Mouse (Mus musculus) neural tube, embryonic 13.5 days (tissue): ENCODE data around the gene Rhebl1. TPM values are rescaled to one million over a fixed set of nuclear protein-coding genes. Genes with fewer than 3 reads are reported as not detected.

Experiments
- ATAC-seq: fragments of 200-750 bp; cut with Nextera tagmentation; 2 replicates; pipeline ENCODE4 v1.8.0; 2017; ENCODE audit warnings: low read depth, mild to moderate bottlenecking, moderate TSS enrichment, moderate library complexity
- H3K27ac ChIP-seq: fragments of 300-500 bp; sonication (generic); replicated peaks from 2 replicates; pipeline ENCODE4 v1.5.1; 2015; ENCODE audit warnings: moderate library complexity, mild to moderate bottlenecking, inconsistent platforms
- H3K27me3 ChIP-seq: fragments of 300-500 bp; sonication (generic); 2 replicates; pipeline ENCODE4 v1.6.1; 2015; ENCODE audit warnings: mild to moderate bottlenecking, inconsistent platforms
- H3K36me3 ChIP-seq: fragments of 300-500 bp; sonication (generic); 2 replicates; pipeline ENCODE4 v1.6.1; 2015; ENCODE audit warnings: mild to moderate bottlenecking, inconsistent platforms
- H3K4me1 ChIP-seq: fragments of 300-500 bp; sonication (generic); replicated peaks from 2 replicates; pipeline ENCODE4 v1.6.1; 2015; ENCODE audit warnings: inconsistent platforms
- H3K4me2 ChIP-seq: fragments of 300-500 bp; sonication (generic); 2 replicates; pipeline ENCODE4 v1.6.1; 2015; ENCODE audit warnings: inconsistent platforms, mild to moderate bottlenecking, moderate library complexity
- H3K4me3 ChIP-seq: fragments of 300-500 bp; sonication (generic); 2 replicates; pipeline ENCODE4 v1.5.1; 2015; ENCODE audit warnings: mild to moderate bottlenecking, inconsistent platforms
- H3K9ac ChIP-seq: fragments of 300-500 bp; sonication (generic); 2 replicates; pipeline ENCODE4 v1.6.1; 2015; ENCODE audit warnings: moderate library complexity, mild to moderate bottlenecking, inconsistent platforms
- H3K9me3 ChIP-seq: fragments of 300-500 bp; sonication (generic); 2 replicates; pipeline ENCODE4 v1.6.1; 2016; ENCODE audit warnings: inconsistent platforms
- WGBS: fragments of 180-500 bp; shearing (Covaris S2); methylation state at CpG from one replicate; pipeline ENCODE4 v1.1.7; 2015; 5-methylcytosine and 5-hydroxymethylcytosine counted together
- polyA plus RNA-seq: library from polyadenylated mRNA; unstranded; fragments of >200 nt; fragmentation: Nextera tagmentation; extraction: Ambion mirVana; gene quantifications from 2 replicates; pipeline ENCODE4 v1.2.1, GENCODE M21; 2015

The Rhebl1 gene
- polyA plus RNA-seq, 1 experiment from 2014 or later = 33.3 TPM

GRCm38 (mm10) chr15:98884106-98884505, 10.2 kb downstream of the Rhebl1 start:
- no peak overlapping the region for H3K27ac ChIP-seq
- H3K4me3 ChIP-seq = no peak overlapping the region
- no peak for ATAC-seq
- H3K4me1 ChIP-seq = peaks cover 22% of the 10 kb centered on the region
- H3K4me2 ChIP-seq = no peak overlapping the region
- H3K9me3 ChIP-seq = no peaks in the 10 kb centered on the region
- H3K27me3 ChIP-seq = no peaks in the 10 kb centered on the region
- no peak overlapping the region for H3K9ac ChIP-seq
- WGBS = 88% methylated on average over 1 of the region's 1 CpGs
- no peaks in the 10 kb centered on the region for H3K36me3 ChIP-seq

GRCm38 (mm10) chr15:98883661-98884060, 10.7 kb downstream of the Rhebl1 start:
- Histone ChIP-seq H3K27me3 (no peaks in the 10 kb centered on the region), H3K4me1 (peaks cover 26% of the 10 kb centered on the region), H3K9me3 (no peaks in the 10 kb centered on the region), H3K9ac (no peak overlapping the region), H3K4me3 (no peak overlapping the region), H3K27ac (no peak overlapping the region), H3K36me3 (0 out of 2 replicates have a peak, but pooled peaks cover 4% of the 10 kb centered on the region), H3K4me2 (no peak overlapping the region)
- no peak for ATAC-seq

- peak; percentile 21; the same call in 1 of the 2 replicates for ATAC-seq
- no peaks in the 10 kb centered on the region for H3K9me3 ChIP-seq
- no peaks in the 10 kb centered on the region for H3K27me3 ChIP-seq
- peak overlapping the region; percentile 78 for H3K4me2 ChIP-seq
- H3K36me3 ChIP-seq = peaks cover 11% of the 10 kb centered on the region
- 9% methylated on average over 5 of the region's 5 CpGs for WGBS
- no peak overlapping the region for H3K27ac ChIP-seq
- peak overlapping the region; percentile 68 for H3K4me3 ChIP-seq
- peaks cover 26% of the 10 kb centered on the region for H3K4me1 ChIP-seq
- H3K9ac ChIP-seq = peak overlapping the region; percentile 52; the same call in 1 of the 2 replicates
These were observed 12.7 kb downstream of the Rhebl1 start for GRCm38 (mm10) chr15:98881656-98882008.

GRCm38 (mm10) chr15:98880978-98881655, 13.2 kb downstream of the Rhebl1 start:
- peak overlapping the region; percentile 74 for H3K9ac ChIP-seq
- peak overlapping the region; percentile 68 for H3K4me3 ChIP-seq
- peak overlapping the region; percentile 78 for H3K4me2 ChIP-seq
- H3K9me3 ChIP-seq = no peaks in the 10 kb centered on the region
- H3K27me3 ChIP-seq = no peaks in the 10 kb centered on the region
- under 1% methylated on average over 45 of the region's 48 CpGs for WGBS
- ATAC-seq = peak; percentile 97
- H3K4me1 ChIP-seq = peaks cover 26% of the 10 kb centered on the region
- peaks cover 11% of the 10 kb centered on the region for H3K36me3 ChIP-seq
- peak overlapping the region; percentile 91 for H3K27ac ChIP-seq

DNA sequence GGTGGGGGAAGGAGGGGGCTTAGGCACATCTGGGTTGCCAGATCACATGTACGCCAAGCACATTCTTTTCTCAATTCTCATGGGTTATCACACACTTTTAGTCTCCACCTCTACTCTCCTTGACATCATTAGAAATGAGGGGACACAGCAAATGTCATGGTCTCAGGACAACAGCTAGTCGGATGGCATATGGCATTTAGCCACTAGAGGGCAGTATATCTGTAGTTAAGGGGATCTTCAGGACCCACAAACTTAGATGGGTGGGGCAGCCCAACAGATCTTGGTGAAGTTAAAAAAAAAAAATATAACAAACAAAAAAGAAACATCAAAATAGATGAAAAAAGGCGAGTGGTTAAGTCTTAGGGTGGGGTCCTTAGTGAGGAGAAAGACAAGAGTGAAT, 17.0 kb downstream of the Rhebl1 start:
- no peak for ATAC-seq
- 17% methylated on average over 3 of the region's 3 CpGs for WGBS

GRCm38 (mm10) chr15:98871916-98872888, 22.1 kb downstream of the Rhebl1 start:
- H3K4me3 ChIP-seq = peak overlapping the region; percentile 98
- no peaks in the 10 kb centered on the region for H3K36me3 ChIP-seq
- peak overlapping the region; percentile 99 for H3K27ac ChIP-seq
- no peaks in the 10 kb centered on the region for H3K27me3 ChIP-seq
- peaks cover 42% of the 10 kb centered on the region for H3K4me1 ChIP-seq
- ATAC-seq = peak; percentile 86
- H3K9ac ChIP-seq = peak overlapping the region; percentile 99
- peak overlapping the region; percentile 100 for H3K4me2 ChIP-seq
- WGBS = 2% methylated on average over 50 of the region's 51 CpGs
- H3K9me3 ChIP-seq = no peaks in the 10 kb centered on the region

More for the DNA sequence above, 17.0 kb downstream of the Rhebl1 start:
- Histone ChIP-seq H3K4me1 (peaks cover 33% of the 10 kb centered on the region), H3K9me3 (no peaks in the 10 kb centered on the region), H3K4me2 (no peak overlapping the region), H3K27me3 (no peaks in the 10 kb centered on the region), H3K36me3 (peaks cover 11% of the 10 kb centered on the region), H3K9ac (no peak overlapping the region), H3K27ac (no peak overlapping the region), H3K4me3 (no peak overlapping the region)

GRCm38 (mm10) chr15:98871070-98871915, 23.0 kb downstream of the Rhebl1 start, which contains the start of gene Kmt2d:
Gene Kmt2d, minus strand, starts transcription at chr15:98871204.
- H3K9ac ChIP-seq = peak within 1 kb of the TSS; percentile 99
- H3K27ac ChIP-seq = peak within 1 kb of the TSS; percentile 99
- peaks cover 5% of the 10 kb centered on the region for H3K36me3 ChIP-seq
- no peaks in the 10 kb centered on the region for H3K27me3 ChIP-seq
- ATAC-seq = peak; percentile 57
- under 1% methylated on average over 60 of the region's 94 CpGs for WGBS
- peak within 1 kb of the TSS; percentile 100 for H3K4me2 ChIP-seq
- peaks cover 49% of the 10 kb centered on the region for H3K4me1 ChIP-seq
- peak within 1 kb of the TSS; percentile 98 for H3K4me3 ChIP-seq
- no peaks in the 10 kb centered on the region for H3K9me3 ChIP-seq

- H3K9me3 ChIP-seq = no peaks in the 10 kb centered on the region
- peak overlapping the region; percentile 99 for H3K27ac ChIP-seq
- WGBS = 0% methylated on average over 14 of the region's 16 CpGs
- H3K4me1 ChIP-seq = peaks cover 49% of the 10 kb centered on the region
- H3K36me3 ChIP-seq = peaks cover 13% of the 10 kb centered on the region
- peak overlapping the region; percentile 98 for H3K4me3 ChIP-seq
- peak overlapping the region; percentile 100 for H3K4me2 ChIP-seq
- H3K9ac ChIP-seq = peak overlapping the region; percentile 99
- ATAC-seq = no peak
- H3K27me3 ChIP-seq = no peaks in the 10 kb centered on the region
These were observed 23.9 kb downstream of the Rhebl1 start for GRCm38 (mm10) chr15:98870179-98871069.

DNA sequence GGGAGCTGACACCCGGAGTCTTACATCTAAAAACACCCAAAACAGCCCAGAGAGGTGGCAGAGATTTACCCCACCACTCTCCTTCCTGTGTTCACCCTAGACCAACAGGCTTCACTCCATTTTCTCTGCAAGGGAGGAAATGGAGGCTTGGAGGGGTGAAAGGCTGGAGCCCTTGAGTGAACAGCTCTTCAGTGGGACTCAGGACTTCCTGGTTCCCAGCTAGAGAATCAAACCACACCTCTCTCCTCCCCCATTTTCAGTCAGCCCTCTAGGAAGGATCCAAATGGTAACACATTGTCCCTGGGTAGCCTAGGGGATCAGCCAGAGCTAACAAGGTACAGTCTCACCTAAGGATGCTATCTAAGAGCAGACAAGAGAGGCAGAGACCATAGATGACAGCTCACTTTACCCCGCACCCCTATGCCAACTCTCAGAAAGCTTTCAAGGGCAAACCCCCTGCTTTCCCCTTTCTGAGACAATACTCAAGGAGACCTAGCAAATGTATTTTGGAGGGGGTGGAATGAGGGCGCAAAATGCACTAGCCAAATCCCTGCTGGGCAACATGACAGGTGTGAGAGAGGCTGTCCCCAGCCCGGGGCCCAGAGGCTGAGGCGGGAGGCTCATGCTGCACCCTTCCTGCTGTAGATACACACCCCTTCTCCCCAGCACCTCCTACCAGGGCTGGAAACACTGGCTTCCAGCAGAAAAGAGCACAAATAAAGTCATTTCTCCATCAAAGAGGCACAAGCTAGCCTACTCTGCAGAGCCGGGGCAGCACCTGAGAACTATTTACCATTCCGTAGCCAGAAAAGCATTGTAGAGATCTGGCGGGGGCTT, 24.8 kb downstream of the Rhebl1 start:
- Histone ChIP-seq H3K9ac (peak overlapping the region; percentile 99), H3K36me3 (peaks cover 22% of the 10 kb centered on the region), H3K4me2 (peak overlapping the region; percentile 100), H3K27ac (peak overlapping the region; percentile 20; the same call in 1 of the 2 replicates), H3K4me3 (peak overlapping the region; percentile 98), H3K4me1 (peaks cover 49% of the 10 kb centered on the region), H3K9me3 (no peaks in the 10 kb centered on the region), H3K27me3 (no peaks in the 10 kb centered on the region)
- ATAC-seq = no peak
- 12% methylated on average over 8 of the region's 8 CpGs for WGBS

DNA sequence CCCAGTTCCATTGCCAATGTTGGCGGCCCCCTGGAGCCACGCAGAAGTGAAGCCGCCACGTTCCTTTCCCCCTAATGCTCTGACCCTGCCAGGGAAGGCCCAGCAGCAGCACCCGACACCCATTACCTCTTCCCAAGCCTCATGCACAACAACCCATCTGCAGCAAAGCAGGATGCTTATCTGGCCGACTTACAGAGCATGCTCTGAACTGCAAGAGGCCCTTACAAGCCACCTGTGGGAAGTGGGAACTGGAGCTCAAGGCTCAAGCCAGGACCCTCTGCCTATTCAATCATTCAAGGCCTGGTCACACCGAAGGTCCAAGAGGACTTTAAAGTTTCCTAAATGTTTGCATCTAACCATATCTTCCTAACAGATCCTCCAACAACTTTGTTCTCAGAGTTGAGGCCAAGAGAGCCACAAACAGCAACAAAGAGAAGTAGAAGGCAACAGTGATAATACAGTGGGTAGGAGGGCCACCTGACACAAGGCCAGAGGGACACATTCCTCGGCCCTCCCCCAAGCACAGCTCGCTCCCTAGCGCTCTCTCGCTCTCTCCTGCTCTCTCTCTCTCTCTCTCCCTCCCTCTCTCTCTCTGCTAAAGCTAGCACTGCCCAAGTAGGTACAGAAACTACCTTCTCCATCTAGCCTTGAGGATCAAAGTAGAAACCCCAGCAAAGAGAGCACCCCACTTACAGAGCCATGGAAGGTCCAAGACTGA, 25.8 kb downstream of the Rhebl1 start:
- Histone ChIP-seq H3K36me3 (peaks cover 32% of the 10 kb centered on the region), H3K4me3 (peak overlapping the region; percentile 98), H3K9ac (peak overlapping the region; percentile 99), H3K4me2 (peak overlapping the region; percentile 100), H3K27ac (0 out of 2 replicates have a peak overlapping the region, but pooled peaks have one; percentile 1), H3K4me1 (peaks cover 49% of the 10 kb centered on the region), H3K9me3 (no peaks in the 10 kb centered on the region), H3K27me3 (no peaks in the 10 kb centered on the region)
- WGBS = 42% methylated on average over 11 of the region's 11 CpGs
- no peak for ATAC-seq
